20 mouse cellular contexts compared by ENCODE assay signal in genomic region chr19:46697840-46698517, GRCm38 (mm10). TPM values are rescaled to one million over a fixed set of nuclear protein-coding genes. Genes with fewer than 3 reads are reported as not detected.
DNase-seq lines count a peak whose midpoint lies in the region; ATAC-seq and TF ChIP-seq lines count a peak whose summit lies in the region.
"Had no signal": no experiment of that assay in that cellular context is flagged by ENCODE, and none has a peak within 500 bp of the region (broad histone marks: within the 10 kb centered on the region; RNA-seq: fewer than 3 reads in every experiment).

No protein-coding gene starts in this region.

- no peak overlapping the region for H3K27ac ChIP-seq in forebrain, embryonic 15.5 days (replicated peaks)
- H3K27ac ChIP-seq: heart, embryonic 13.5 days; hindbrain, embryonic 12.5 days; left cerebral cortex, adult 2 months; limb, embryonic 15.5 days; neural tube, embryonic 15.5 days had no signal

- H3K9ac ChIP-seq in forebrain, embryonic 15.5 days (replicated peaks) = no peak overlapping the region
- H3K9ac ChIP-seq: heart, embryonic 13.5 days; hindbrain, embryonic 12.5 days; limb, embryonic 15.5 days; neural tube, embryonic 15.5 days had no signal

- H3K4me3 ChIP-seq in E14TG2a.4 (replicated peaks; ENCODE audit: low read length) = peak overlapping the region; percentile 32
- no peak overlapping the region for H3K4me3 ChIP-seq in forebrain, embryonic 15.5 days
- H3K4me3 ChIP-seq: heart, embryonic 13.5 days; hindbrain, embryonic 12.5 days; left cerebral cortex, adult 2 months; limb, embryonic 15.5 days; neural tube, embryonic 15.5 days had no signal

- peak; percentile 50 for ATAC-seq in granulocyte monocyte progenitor cell, adult 5-6 weeks (replicated peaks; ENCODE audit: poor library complexity, severe bottlenecking)
- no peak for ATAC-seq in forebrain, embryonic 15.5 days (replicated peaks)
- ATAC-seq: forebrain, embryonic 14.5 days; intestine, embryonic 16.5 days had no signal

- H3K27me3 ChIP-seq in E14TG2a.4 (ENCODE audit: insufficient read depth, low read length) = peaks cover 4% of the 10 kb centered on the region; the same call in 1 of the 2 replicates
- H3K27me3 ChIP-seq in forebrain, embryonic 15.5 days = no peaks in the 10 kb centered on the region
- H3K27me3 ChIP-seq: heart, embryonic 13.5 days; hindbrain, embryonic 12.5 days; limb, embryonic 15.5 days; neural tube, embryonic 15.5 days had no signal

- TF ChIP-seq CTCF in E14TG2a.4 (conservative IDR thresholded peaks at IDR 0.05; ENCODE audit: low read length) = no peak

- no peak overlapping the region for H3K4me2 ChIP-seq in forebrain, embryonic 15.5 days (replicated peaks)
- H3K4me2 ChIP-seq: heart, embryonic 13.5 days; hindbrain, embryonic 12.5 days; limb, embryonic 15.5 days; neural tube, embryonic 15.5 days had no signal

- peaks cover 55% of the 10 kb centered on the region for H3K4me1 ChIP-seq in E14TG2a.4 (replicated peaks; ENCODE audit: low read depth, low read length)
- H3K4me1 ChIP-seq in forebrain, embryonic 15.5 days = no peaks in the 10 kb centered on the region
- H3K4me1 ChIP-seq: heart, embryonic 13.5 days; hindbrain, embryonic 12.5 days; limb, embryonic 15.5 days; neural tube, embryonic 15.5 days had no signal

- H3K9me3 ChIP-seq in E14TG2a.4 (ENCODE audit: low read length) = no peaks in the 10 kb centered on the region
- no peaks in the 10 kb centered on the region for H3K9me3 ChIP-seq in forebrain, embryonic 15.5 days
- H3K9me3 ChIP-seq: heart, embryonic 13.5 days; hindbrain, embryonic 12.5 days; limb, embryonic 15.5 days; neural tube, embryonic 15.5 days had no signal

- 48% methylated on average over 19 of the region's 19 CpGs for WGBS in forebrain, embryonic 15.5 days

- H3K36me3 ChIP-seq in E14TG2a.4 (ENCODE audit: insufficient read depth, low read length) = no peaks in the 10 kb centered on the region
- H3K36me3 ChIP-seq in forebrain, embryonic 15.5 days = no peaks in the 10 kb centered on the region

- peak; percentile 4 for DNase-seq in kidney, postnatal 10 days
- no peak for DNase-seq in kidney, adult 8-10 months
- DNase-seq in spleen, adult 18-20 months = peak; percentile 37 to 52
- no peak for DNase-seq in cerebellum, postnatal 14 days
- DNase-seq: cerebellum, adult 9-11 months; gastrocnemius, postnatal 25 days; kidney, postnatal 4 days; lung, postnatal 10 days; midbrain, embryonic 14.5 days had no signal

RNA-seq across cellular contexts. Expression of gene Borcs7, which starts 8.3 kb away (rescaled TPM):
- total RNA-seq in granulocyte monocyte progenitor cell, adult 5-6 weeks (2014; fragmentation: Nextera tagmentation) = 9.6 and 12.5 TPM in 2 replicates
- total RNA-seq in granulocyte monocyte progenitor cell, adult 5-6 weeks (2017) = 5.4 TPM in 2 replicates
- 13.9 and 14.4 TPM in 2 replicates for polyA plus RNA-seq in forebrain, embryonic 15.5 days (2015; fragmentation: Nextera tagmentation; extraction: Ambion mirVana)

RNA-seq across cellular contexts. Expression of gene As3mt, which starts 9.3 kb away (rescaled TPM):
- 47.6 and 53.1 TPM in 2 replicates for total RNA-seq in granulocyte monocyte progenitor cell, adult 5-6 weeks (2014; fragmentation: Nextera tagmentation)
- 71.0 and 82.9 TPM in 2 replicates for total RNA-seq in granulocyte monocyte progenitor cell, adult 5-6 weeks (2017)
- polyA plus RNA-seq in forebrain, embryonic 15.5 days (2015; fragmentation: Nextera tagmentation; extraction: Ambion mirVana) = 14.8 and 18.6 TPM in 2 replicates

RNA-seq across cellular contexts. Expression of gene Cyp17a1, which starts 25.0 kb away (rescaled TPM):
- total RNA-seq in granulocyte monocyte progenitor cell, adult 5-6 weeks (2014; fragmentation: Nextera tagmentation) = not detected in 2 replicates
- total RNA-seq in granulocyte monocyte progenitor cell, adult 5-6 weeks (2017) = not detected in 2 replicates
- polyA plus RNA-seq in forebrain, embryonic 15.5 days (2015; fragmentation: Nextera tagmentation; extraction: Ambion mirVana) = not detected in 2 replicates
- total RNA-seq: gastrocnemius, postnatal 25 days; left cerebral cortex, adult 2 months had no signal
- polyA plus RNA-seq: brain, embryonic 14.5 days; forebrain, embryonic 14.5 days; hindbrain, embryonic 12.5 days; midbrain, embryonic 14.5 days; neural tube, embryonic 15.5 days had no signal

Comparison
In these comparisons a context has a peak if more than half of its experiments do, and no peak if none do; other contexts are left out.
1. DNase-seq: peak in kidney, postnatal 10 days (single experiment) and spleen, adult 18-20 months (2 of 2); none in kidney, adult 8-10 months (0 of 2) and cerebellum, postnatal 14 days (0 of 2).